Mouse (Mus musculus) neutrophil, adult 5-6 weeks (primary cell): Measurements from ENCODE around the gene Slco2a1. TPM values are rescaled to one million over a fixed set of nuclear protein-coding genes. Genes with fewer than 3 reads are reported as not detected.

ENCODE experiments used
- ATAC-seq: fragments of 151-379, 151-347 bp; 2 replicates; pipeline ENCODE4 v1.8.0; 2017; ENCODE audit warnings: mild to moderate bottlenecking, moderate TSS enrichment; ENCODE audit not compliant: insufficient number of reproducible peaks, poor library complexity, low FRiP score, severe bottlenecking; ENCODE audit errors: extremely low read depth
- total RNA-seq: library from RNA; stranded (forward); fragments of 200-1000 nt; gene quantifications from 2 replicates; pipeline ENCODE4 v1.2.3, GENCODE M21; 2017

Slco2a1 gene
- total RNA-seq, 1 experiment from 2014 or later, result not detected

- no peak for ATAC-seq
Measured at GRCm38 (mm10) chr9:103109911-103110310, 121.4 kb downstream of the Slco2a1 start.

- 0 out of 2 replicates have a peak, but pooled peaks have one; percentile 4 for ATAC-seq
Measured at GRCm38 (mm10) chr9:103110727-103111501, 122.4 kb downstream of the Slco2a1 start.

- ATAC-seq, result no peak
Measured at GRCm38 (mm10) chr9:103111621-103112470, 123.3 kb downstream of the Slco2a1 start, which contains the start of gene Rab6b. Gene Rab6b, plus strand, starts transcription at chr9:103111787.

- no peak for ATAC-seq
Measured at GRCm38 (mm10) chr9:103112471-103113271, 124.2 kb downstream of the Slco2a1 start.

GRCm38 (mm10) chr9:103113351-103113750 lies 124.8 kb downstream of the Slco2a1 start:
- no peak for ATAC-seq

GRCm38 (mm10) chr9:103114326-103114725 lies 125.8 kb downstream of the Slco2a1 start:
- no peak for ATAC-seq

- ATAC-seq, result no peak
Measured at GRCm38 (mm10) chr9:103114901-103115300, 126.4 kb downstream of the Slco2a1 start.

GRCm38 (mm10) chr9:103116941-103117340 lies 128.4 kb downstream of the Slco2a1 start:
- no peak for ATAC-seq

GRCm38 (mm10) chr9:103117495-103117894 lies 129.0 kb downstream of the Slco2a1 start:
- ATAC-seq, result no peak

GRCm38 (mm10) chr9:103117951-103118350 lies 129.4 kb downstream of the Slco2a1 start:
- ATAC-seq, result no peak

GRCm38 (mm10) chr9:103118651-103119275 lies 130.3 kb downstream of the Slco2a1 start:
- ATAC-seq, result no peak

GRCm38 (mm10) chr9:103119781-103120180 lies 131.3 kb downstream of the Slco2a1 start:
- no peak for ATAC-seq

- no peak for ATAC-seq
Measured at GRCm38 (mm10) chr9:103120231-103120630, 131.7 kb downstream of the Slco2a1 start.

- no peak for ATAC-seq
Measured at GRCm38 (mm10) chr9:103121546-103121945, 133.0 kb downstream of the Slco2a1 start.

GRCm38 (mm10) chr9:103124746-103125145 lies 136.2 kb downstream of the Slco2a1 start:
- no peak for ATAC-seq

- no peak for ATAC-seq
Measured at GRCm38 (mm10) chr9:103133493-103134124, 145.1 kb downstream of the Slco2a1 start.

- peak; percentile 18; the same call in 1 of the 2 replicates for ATAC-seq
Measured at GRCm38 (mm10) chr9:103134450-103135030, 146.0 kb downstream of the Slco2a1 start.

- no peak for ATAC-seq
Measured at GRCm38 (mm10) chr9:103139481-103139880, 151.0 kb downstream of the Slco2a1 start.
